Mouse (Mus musculus) hindbrain, embryonic 13.5 days (tissue): ENCODE measurements around the gene Aim2. TPM values are rescaled to one million over a fixed set of nuclear protein-coding genes. Genes with fewer than 3 reads are reported as not detected.

Experiments
- ATAC-seq: fragments of 200-750 bp; cut with Nextera tagmentation; 2 replicates; pipeline ENCODE4 v1.8.0; 2017; ENCODE audit warnings: moderate TSS enrichment; ENCODE audit not compliant: low FRiP score
- H3K27ac ChIP-seq: fragments of 300-500 bp; sonication (generic); 2 replicates; pipeline ENCODE4 v1.5.1; 2015; ENCODE audit warnings: inconsistent platforms, mild to moderate bottlenecking, moderate library complexity
- H3K27me3 ChIP-seq: fragments of 300-500 bp; sonication (generic); 2 replicates; pipeline ENCODE4 v1.6.1; 2015; ENCODE audit warnings: mild to moderate bottlenecking, inconsistent platforms
- H3K36me3 ChIP-seq: fragments of 300-500 bp; sonication (generic); 2 replicates; pipeline ENCODE4 v1.6.1; 2015; ENCODE audit warnings: mild to moderate bottlenecking, inconsistent platforms
- H3K4me1 ChIP-seq: fragments of 300-500 bp; sonication (generic); replicated peaks from 2 replicates; pipeline ENCODE4 v1.6.1; 2015; ENCODE audit warnings: inconsistent platforms
- H3K4me2 ChIP-seq: fragments of 300-500 bp; sonication (generic); 2 replicates; pipeline ENCODE4 v1.6.1; 2015; ENCODE audit warnings: inconsistent platforms, mild to moderate bottlenecking, moderate library complexity
- H3K4me3 ChIP-seq: fragments of 300-500 bp; sonication (generic); 2 replicates; pipeline ENCODE4 v1.5.1; 2015; ENCODE audit warnings: mild to moderate bottlenecking, inconsistent platforms
- H3K9ac ChIP-seq: fragments of 300-500 bp; sonication (generic); 2 replicates; pipeline ENCODE4 v1.6.1; 2015; ENCODE audit warnings: mild to moderate bottlenecking, inconsistent platforms
- H3K9me3 ChIP-seq: fragments of 300-500 bp; sonication (generic); 2 replicates; pipeline ENCODE4 v1.6.1; 2016; ENCODE audit warnings: inconsistent platforms
- WGBS: fragments of 180-500 bp; shearing (Covaris S2); methylation state at CpG from one replicate; pipeline ENCODE4 v1.1.7; 2015; 5-methylcytosine and 5-hydroxymethylcytosine counted together
- polyA plus RNA-seq: library from polyadenylated mRNA; unstranded; fragments of >200 nt; fragmentation: Nextera tagmentation; extraction: Ambion mirVana; gene quantifications from 2 replicates; pipeline ENCODE4 v1.2.1, GENCODE M21; 2015

The Aim2 gene
- polyA plus RNA-seq, 1 experiment from 2014 or later = 2.1 TPM

DNA sequence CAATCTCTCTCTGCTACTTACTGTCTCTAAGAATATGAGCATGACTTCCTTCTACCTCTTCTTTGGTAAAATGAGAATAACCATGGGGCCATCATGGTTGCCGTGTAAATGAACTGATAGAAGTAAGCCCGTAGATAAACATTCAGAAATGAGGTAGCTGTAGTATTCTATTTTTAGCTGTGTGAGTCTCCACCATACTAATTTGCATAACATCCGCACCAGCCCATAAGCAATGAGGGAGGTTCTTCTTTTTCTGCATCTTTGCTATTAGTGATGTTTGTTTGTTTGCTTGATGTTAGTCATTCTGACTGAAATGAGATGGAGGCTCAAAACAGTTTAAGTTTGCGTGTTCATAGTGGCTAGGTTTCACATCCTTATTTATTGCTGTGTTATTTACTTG lies 61.2 kb downstream of the Aim2 start:
- Histone ChIP-seq H3K4me2 (no peak overlapping the region), H3K27ac (no peak overlapping the region), H3K4me1 (no peaks in the 10 kb centered on the region), H3K9ac (no peak overlapping the region), H3K9me3 (no peaks in the 10 kb centered on the region), H3K36me3 (no peaks in the 10 kb centered on the region), H3K27me3 (no peaks in the 10 kb centered on the region), H3K4me3 (no peak overlapping the region)
- WGBS = 92% methylated on average over 4 of the region's 4 CpGs
- no peak for ATAC-seq

DNA sequence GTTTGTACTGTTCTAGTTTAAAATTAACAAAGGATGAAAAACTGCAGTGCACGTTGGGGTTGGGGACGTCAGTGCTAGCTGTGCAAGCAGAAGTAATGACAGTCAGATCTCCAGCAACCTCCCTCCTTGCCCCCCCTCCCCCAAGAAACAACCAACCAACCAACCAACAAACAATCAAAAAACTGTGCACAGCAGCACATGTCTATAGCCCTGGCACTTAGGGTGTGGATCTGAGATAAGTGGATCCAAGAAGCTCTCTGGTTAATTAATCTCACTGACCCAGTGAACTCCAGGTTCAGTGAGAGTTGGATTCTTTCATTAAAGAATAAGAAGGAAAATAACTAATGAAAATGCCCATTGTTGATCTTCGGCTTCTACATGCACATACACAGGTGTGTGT lies 64.0 kb downstream of the Aim2 start:
- no peak overlapping the region for H3K9ac ChIP-seq
- no peak overlapping the region for H3K4me3 ChIP-seq
- no peaks in the 10 kb centered on the region for H3K27me3 ChIP-seq
- no peaks in the 10 kb centered on the region for H3K9me3 ChIP-seq
- no peaks in the 10 kb centered on the region for H3K4me1 ChIP-seq
- no peak for ATAC-seq
- 59% methylated on average over 3 of the region's 3 CpGs for WGBS
- no peak overlapping the region for H3K4me2 ChIP-seq
- H3K36me3 ChIP-seq = no peaks in the 10 kb centered on the region
- no peak overlapping the region for H3K27ac ChIP-seq

DNA sequence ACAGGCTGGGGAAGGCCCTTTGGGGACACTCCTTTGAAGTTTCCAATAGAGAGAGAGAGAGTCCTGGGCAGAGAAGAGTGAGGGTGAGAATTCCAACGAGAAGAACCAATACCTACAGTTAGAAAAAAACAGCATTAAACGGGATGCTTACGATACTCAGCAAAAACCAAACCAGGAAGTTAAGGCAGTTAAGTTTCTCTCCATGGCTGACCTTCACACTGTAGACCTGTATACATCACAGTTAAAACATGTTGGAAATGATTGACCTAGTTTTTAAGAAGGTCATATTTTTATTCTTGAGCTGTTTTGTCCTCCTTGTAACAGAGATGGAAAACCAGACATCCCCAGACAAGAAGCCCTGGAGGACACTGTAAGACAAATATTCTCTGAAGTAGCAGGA lies 67.8 kb downstream of the Aim2 start:
- H3K9me3 ChIP-seq = no peaks in the 10 kb centered on the region
- H3K9ac ChIP-seq = no peak overlapping the region
- WGBS = 84% methylated on average over 3 of the region's 3 CpGs
- H3K4me3 ChIP-seq = no peak overlapping the region
- H3K4me2 ChIP-seq = no peak overlapping the region
- H3K27ac ChIP-seq = no peak overlapping the region
- H3K36me3 ChIP-seq = no peaks in the 10 kb centered on the region
- H3K4me1 ChIP-seq = no peaks in the 10 kb centered on the region
- no peaks in the 10 kb centered on the region for H3K27me3 ChIP-seq
- ATAC-seq = no peak

DNA sequence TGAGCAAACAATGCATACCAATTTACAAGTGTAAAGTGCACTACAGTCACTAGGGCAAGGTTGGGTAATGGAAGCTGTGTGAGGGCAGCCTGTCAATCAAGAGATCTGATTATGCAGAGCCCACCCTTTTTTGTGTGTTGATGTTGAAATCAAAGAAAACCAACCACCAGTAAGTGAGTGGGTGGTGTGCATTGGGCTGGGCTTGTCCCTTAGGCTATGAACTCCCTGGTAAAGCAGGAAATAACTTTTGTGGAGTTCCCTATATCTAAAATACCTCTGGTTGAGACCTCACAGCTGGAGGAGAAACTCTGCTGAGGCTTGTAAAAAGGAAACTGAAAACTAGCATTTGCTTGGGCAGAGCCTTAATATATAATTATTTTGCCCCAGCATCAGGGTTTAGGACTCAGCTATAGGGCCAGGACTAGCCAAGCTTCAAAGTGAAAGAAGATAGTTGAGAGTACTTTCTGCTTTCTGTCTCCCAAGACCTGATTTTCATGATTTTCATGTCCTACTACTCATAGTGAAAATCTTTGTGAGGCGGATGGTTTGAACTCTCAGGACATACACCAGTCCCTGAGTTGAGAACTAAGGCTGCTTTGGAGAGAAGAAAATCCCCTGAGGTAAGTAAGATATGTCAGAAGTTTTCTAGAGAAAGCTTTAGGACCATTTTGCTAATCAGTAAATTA lies 68.4 kb downstream of the Aim2 start:
- Histone ChIP-seq H3K27ac (no peak overlapping the region), H3K36me3 (no peaks in the 10 kb centered on the region), H3K4me2 (no peak overlapping the region), H3K27me3 (no peaks in the 10 kb centered on the region), H3K9me3 (no peaks in the 10 kb centered on the region), H3K9ac (no peak overlapping the region), H3K4me3 (no peak overlapping the region), H3K4me1 (no peaks in the 10 kb centered on the region)
- no peak for ATAC-seq
- 94% methylated on average over 1 of the region's 1 CpGs for WGBS

DNA sequence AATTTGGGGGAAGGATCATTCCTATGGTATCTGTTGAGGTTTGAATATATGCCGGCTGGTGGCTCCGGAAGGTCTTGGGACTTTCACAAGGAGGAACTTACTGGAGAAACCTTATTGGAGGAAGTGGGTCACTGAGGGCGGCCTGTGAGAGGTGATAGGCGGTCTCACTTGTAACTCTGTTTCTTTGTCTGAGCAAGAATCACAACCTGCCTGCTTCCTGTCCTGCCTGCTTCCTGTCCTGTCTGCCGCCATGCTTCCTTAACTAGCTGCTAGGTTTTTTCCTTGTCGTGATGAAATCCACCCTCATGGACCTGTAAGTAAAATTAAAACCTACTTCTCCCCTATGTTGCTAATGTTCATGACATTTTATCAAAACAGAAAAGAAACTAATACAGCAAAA lies 69.7 kb downstream of the Aim2 start:
- 87% methylated on average over 6 of the region's 6 CpGs for WGBS
- no peak for ATAC-seq

DNA sequence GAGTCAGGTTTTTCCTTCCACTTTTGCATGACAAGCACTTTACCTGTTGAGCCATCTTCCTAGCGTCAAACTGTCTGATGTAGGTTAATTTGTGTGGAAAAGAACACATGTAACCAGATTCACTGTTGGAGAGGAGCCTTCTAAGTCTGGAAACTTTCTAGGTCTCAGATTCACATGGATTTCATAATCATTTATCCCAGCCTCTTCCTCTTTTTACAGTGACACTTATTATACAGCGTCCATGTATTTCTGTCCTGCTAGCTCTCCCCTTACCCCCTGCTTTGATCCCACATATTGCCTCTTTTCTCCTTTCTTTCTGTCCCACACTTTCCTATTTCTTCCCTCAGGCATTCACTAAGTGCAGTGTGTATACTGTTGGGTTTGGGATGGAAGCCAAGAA lies 75.7 kb downstream of the Aim2 start:
- Histone ChIP-seq H3K9me3 (no peaks in the 10 kb centered on the region), H3K27me3 (no peaks in the 10 kb centered on the region), H3K4me1 (no peaks in the 10 kb centered on the region), H3K27ac (no peak overlapping the region), H3K36me3 (no peaks in the 10 kb centered on the region), H3K4me2 (no peak overlapping the region), H3K9ac (no peak overlapping the region), H3K4me3 (no peak overlapping the region)
- 85% methylated on average over 2 of the region's 2 CpGs for WGBS
- no peak for ATAC-seq

More for the DNA sequence above, 69.7 kb downstream of the Aim2 start:
- H3K27me3 ChIP-seq = no peaks in the 10 kb centered on the region
- no peak overlapping the region for H3K4me3 ChIP-seq
- H3K9ac ChIP-seq = no peak overlapping the region
- no peaks in the 10 kb centered on the region for H3K4me1 ChIP-seq
- no peaks in the 10 kb centered on the region for H3K36me3 ChIP-seq
- no peaks in the 10 kb centered on the region for H3K9me3 ChIP-seq
- H3K27ac ChIP-seq = no peak overlapping the region
- H3K4me2 ChIP-seq = no peak overlapping the region

DNA sequence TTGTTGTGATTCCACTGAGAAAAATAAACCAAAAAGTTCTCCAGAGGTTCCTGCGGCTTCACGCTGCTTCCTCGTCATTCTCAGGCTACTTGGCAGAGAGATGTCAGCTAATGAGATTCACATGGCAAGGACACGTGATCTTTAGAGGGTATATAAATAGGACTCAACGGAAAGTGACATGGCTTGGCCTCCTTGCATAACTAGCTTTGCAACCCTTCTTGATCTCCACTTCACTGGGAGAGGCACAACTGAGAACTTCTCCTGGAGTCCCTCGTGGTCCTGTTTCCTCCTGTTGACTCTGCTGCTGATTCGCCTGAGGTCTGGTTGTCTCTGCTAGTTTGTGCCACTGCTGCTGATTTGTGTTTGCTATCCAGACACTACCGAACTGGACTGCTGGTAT lies 76.7 kb downstream of the Aim2 start:
- no peaks in the 10 kb centered on the region for H3K4me1 ChIP-seq
- H3K4me2 ChIP-seq = no peak overlapping the region
- no peak overlapping the region for H3K4me3 ChIP-seq
- no peaks in the 10 kb centered on the region for H3K9me3 ChIP-seq
- 86% methylated on average over 8 of the region's 8 CpGs for WGBS
- no peaks in the 10 kb centered on the region for H3K36me3 ChIP-seq
- H3K27me3 ChIP-seq = no peaks in the 10 kb centered on the region
- no peak overlapping the region for H3K9ac ChIP-seq
- ATAC-seq = no peak
- no peak overlapping the region for H3K27ac ChIP-seq

DNA sequence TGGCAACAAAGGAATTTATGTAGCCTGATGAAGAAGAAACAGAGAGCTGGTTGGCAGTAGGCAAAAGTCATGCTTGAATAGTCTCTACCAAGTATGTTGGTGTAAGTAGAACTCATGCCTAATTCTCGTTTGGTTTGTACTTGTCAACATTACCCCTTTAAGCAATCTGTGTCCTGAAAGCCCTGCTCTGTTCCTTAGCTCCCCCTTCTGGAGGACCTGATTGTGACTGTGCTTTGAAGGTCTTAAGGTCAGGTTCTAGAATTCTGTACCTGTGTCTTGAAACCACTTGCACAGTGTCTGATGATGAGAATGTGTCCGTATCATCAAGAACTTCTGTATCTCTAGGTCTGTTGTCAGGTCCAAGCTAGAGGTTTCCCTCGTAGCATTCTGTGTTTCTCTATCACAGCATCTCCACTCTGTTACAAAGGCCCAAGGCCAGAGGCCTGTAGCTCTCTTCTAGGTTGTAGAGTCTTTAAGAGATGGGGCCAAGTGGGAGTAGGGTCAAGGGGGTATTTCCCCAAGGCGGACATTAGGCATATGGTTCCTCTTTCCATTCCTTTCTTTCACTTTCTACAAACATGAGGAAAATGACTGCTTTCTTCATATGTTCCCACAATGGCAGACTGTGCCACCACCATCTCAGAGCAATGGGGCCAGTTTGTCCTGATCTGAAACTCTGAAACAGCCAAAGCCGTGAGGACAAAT lies 79.5 kb downstream of the Aim2 start:
- Histone ChIP-seq H3K4me3 (no peak overlapping the region), H3K27ac (no peak overlapping the region), H3K4me2 (no peak overlapping the region), H3K4me1 (no peaks in the 10 kb centered on the region), H3K27me3 (no peaks in the 10 kb centered on the region), H3K9ac (no peak overlapping the region), H3K9me3 (no peaks in the 10 kb centered on the region), H3K36me3 (no peaks in the 10 kb centered on the region)
- no peak for ATAC-seq
- WGBS = 92% methylated on average over 5 of the region's 5 CpGs

DNA sequence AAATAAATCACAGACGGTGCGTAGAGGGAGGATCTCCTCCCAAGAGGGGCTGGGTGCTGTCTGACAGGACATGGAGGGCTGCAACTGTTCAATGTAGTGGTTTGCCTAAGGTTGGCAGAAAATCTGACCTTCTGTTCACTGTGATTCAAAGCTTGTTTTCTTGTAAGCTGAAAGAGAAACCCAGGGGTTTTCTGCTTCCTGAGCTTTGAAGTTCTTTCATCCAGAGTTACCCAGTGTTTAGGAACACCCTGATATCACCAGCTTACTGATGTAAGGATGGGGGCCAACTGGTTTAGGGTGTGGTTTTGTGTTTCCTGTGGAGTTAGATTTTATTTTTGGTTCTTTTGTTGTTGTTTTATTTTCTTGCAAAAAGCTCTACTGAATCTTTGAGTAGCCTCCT lies 81.7 kb downstream of the Aim2 start:
- Histone ChIP-seq H3K36me3 (no peaks in the 10 kb centered on the region), H3K27me3 (no peaks in the 10 kb centered on the region), H3K4me3 (no peak overlapping the region), H3K9me3 (no peaks in the 10 kb centered on the region), H3K4me2 (no peak overlapping the region), H3K27ac (no peak overlapping the region), H3K4me1 (no peaks in the 10 kb centered on the region), H3K9ac (no peak overlapping the region)
- WGBS = 85% methylated on average over 2 of the region's 2 CpGs
- no peak for ATAC-seq

DNA sequence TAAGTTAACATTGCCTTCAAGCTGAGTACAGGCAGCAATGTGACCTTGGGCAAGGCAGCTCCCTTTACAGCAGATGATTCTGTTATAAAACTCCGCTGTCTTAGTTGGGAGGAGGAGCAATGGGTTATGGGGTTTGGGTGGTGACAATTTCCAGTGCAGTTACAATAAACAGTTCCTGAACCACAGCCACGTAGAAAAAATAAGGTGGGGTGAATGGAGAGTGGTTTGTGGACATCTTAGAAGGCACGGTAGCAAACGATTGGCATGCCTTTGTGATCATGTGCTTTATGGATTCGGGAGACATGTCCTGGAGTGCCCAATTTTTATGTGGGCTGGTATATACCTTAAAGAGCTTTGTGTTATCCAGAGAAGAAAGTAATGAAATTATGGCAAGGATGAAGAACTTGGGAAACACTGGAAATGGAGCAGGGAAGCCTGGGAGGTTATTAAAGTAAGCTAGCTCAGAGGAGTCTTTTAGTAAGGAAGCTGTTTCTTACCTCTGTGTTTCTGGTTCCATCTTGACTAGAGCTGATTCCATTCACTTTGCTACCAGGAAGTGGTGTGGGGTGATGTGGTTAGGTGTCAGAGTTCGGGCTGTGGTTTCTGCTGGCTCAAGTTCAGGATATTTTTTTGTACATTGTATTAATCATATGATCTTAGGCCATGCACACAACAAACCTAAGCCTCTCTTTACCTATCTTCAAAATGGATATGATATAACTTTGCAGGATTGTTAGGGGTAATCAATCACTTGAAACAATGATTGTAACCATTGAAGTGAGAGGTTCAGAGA lies 86.7 kb downstream of the Aim2 start:
- Histone ChIP-seq H3K27me3 (no peaks in the 10 kb centered on the region), H3K27ac (no peak overlapping the region), H3K4me1 (no peaks in the 10 kb centered on the region), H3K9ac (no peak overlapping the region), H3K4me3 (no peak overlapping the region), H3K4me2 (no peak overlapping the region), H3K36me3 (no peaks in the 10 kb centered on the region), H3K9me3 (no peaks in the 10 kb centered on the region)
- WGBS = 88% methylated on average over 6 of the region's 6 CpGs
- ATAC-seq = no peak

DNA sequence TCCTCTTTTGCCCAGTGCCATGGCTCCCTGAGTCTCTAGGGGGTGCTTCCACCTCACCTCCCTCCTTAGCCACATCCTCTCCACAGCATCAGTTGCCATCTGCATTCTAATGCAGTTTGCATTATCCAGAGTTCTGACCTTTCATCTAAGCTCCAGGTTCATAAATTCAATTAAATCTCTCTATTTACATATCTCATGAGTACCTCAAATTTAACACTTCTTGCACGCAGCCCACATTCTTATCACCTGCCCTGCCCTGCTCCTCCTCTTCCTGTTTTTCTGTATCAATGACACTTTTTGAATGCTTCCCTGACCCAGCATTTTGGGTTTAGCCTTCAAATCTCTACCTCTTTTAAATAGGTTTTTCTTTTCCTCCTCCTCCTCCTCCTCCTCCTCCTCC lies 90.0 kb downstream of the Aim2 start:
- WGBS = 75% methylated on average over 1 of the region's 1 CpGs
- no peak for ATAC-seq
- no peaks in the 10 kb centered on the region for H3K9me3 ChIP-seq
- H3K27ac ChIP-seq = no peak overlapping the region
- no peak overlapping the region for H3K4me3 ChIP-seq
- no peak overlapping the region for H3K4me2 ChIP-seq
- H3K27me3 ChIP-seq = no peaks in the 10 kb centered on the region
- no peak overlapping the region for H3K9ac ChIP-seq
- no peaks in the 10 kb centered on the region for H3K36me3 ChIP-seq
- no peaks in the 10 kb centered on the region for H3K4me1 ChIP-seq

DNA sequence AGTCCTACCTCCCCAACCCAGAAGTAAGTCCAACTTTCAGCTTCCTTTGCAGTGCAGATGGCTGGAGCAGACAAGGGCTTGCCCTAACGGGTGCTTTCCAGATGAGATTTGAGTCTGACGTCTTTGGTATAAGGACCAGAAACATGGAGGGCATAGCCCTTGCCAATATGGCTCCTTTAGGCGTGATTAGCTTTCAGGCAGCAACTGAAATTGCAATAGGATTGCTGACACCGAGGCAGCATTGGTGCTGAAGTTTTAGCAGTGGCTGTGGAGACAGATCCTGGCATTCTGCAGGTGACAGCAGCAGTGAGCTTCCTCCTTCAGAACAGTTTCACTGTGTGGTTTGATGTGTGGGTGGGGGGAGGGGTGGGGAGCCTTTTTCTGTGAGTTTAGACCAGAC lies 90.5 kb downstream of the Aim2 start:
- 80% methylated on average over 4 of the region's 4 CpGs for WGBS
- Histone ChIP-seq H3K36me3 (no peaks in the 10 kb centered on the region), H3K27ac (no peak overlapping the region), H3K4me2 (no peak overlapping the region), H3K9ac (no peak overlapping the region), H3K4me1 (no peaks in the 10 kb centered on the region), H3K4me3 (no peak overlapping the region), H3K27me3 (no peaks in the 10 kb centered on the region), H3K9me3 (no peaks in the 10 kb centered on the region)
- ATAC-seq = no peak
